Mouse (Mus musculus) olfactory bulb, adult 2 months (tissue): ENCODE data around the gene Dpp6.

ENCODE experiments used
- CTCF ChIP-seq: fragments of 200-500 bp; IDR thresholded peaks from 2 replicates; pipeline ENCODE4 v1.5.1; 2012; ENCODE audit warnings: low read depth, mild to moderate bottlenecking, low read length, moderate library complexity; ENCODE audit not compliant: insufficient read depth
- POLR2A ChIP-seq: fragments of 200-500 bp; IDR thresholded peaks from 2 replicates; pipeline ENCODE4 v1.6.1; 2012; ENCODE audit warnings: mild to moderate bottlenecking, low read depth, low read length, moderate library complexity; ENCODE audit not compliant: insufficient read depth

GRCm38 (mm10) chr5:27048926-27049325, 231.9 kb downstream of the Dpp6 start:
- TF ChIP-seq POLR2A = no peak
- no peak for TF ChIP-seq CTCF
